Mouse (Mus musculus): ENCODE measurements around the gene Pgam1. TPM values are rescaled to one million over a fixed set of nuclear protein-coding genes. Genes with fewer than 3 reads are reported as not detected.
"Not testable (repeated sequence)": the region's sequence is repeated elsewhere in the genome, so short reads cannot be mapped to it uniquely, and the experiment has no call there.

Pgam1 gene
- polyA plus RNA-seq (2012; rRNA removed) = 493 and 500 TPM in 2 replicates

GRCm38 (mm10) chr19:41911178-41912073 is at the start of gene Pgam1:
TSS of gene Pgam1 (plus strand) at chr19:41911923.
- TF ChIP-seq CTCF (conservative IDR thresholded peaks at IDR 0.05; ENCODE audit: insufficient read depth, insufficient read length, low read depth, low read length) (no peak), POLR2A (IDR thresholded peaks at IDR 0.05; ENCODE audit: low read depth, low read length) (peak; percentile 51)
- peaks cover 20% of the 10 kb centered on the region; the same call in 1 of the 2 replicates for H3K4me1 ChIP-seq (ENCODE audit: control insufficient read depth, insufficient read depth, low read length)
- H3K4me3 ChIP-seq (ENCODE audit: insufficient read depth, low read depth, low read length) = peak within 1 kb of the TSS; percentile 99
- WGBS = 2% methylated on average over 54 of the region's 54 CpGs
- H3K27ac ChIP-seq (ENCODE audit: insufficient read depth, low read depth, low read length) = peak within 1 kb of the TSS; percentile 94
- H3K27me3 ChIP-seq (replicated peaks; ENCODE audit: control insufficient read depth, insufficient read depth, low read length) = no peaks in the 10 kb centered on the region
- peak; percentile 98 for DNase-seq
- peaks cover 1% of the 10 kb centered on the region; the same call in 1 of the 2 replicates for H3K36me3 ChIP-seq (ENCODE audit: control insufficient read depth, insufficient read depth, low read length)

- Histone ChIP-seq H3K27ac (ENCODE audit: insufficient read depth, low read depth, low read length) (no peak overlapping the region), H3K36me3 (ENCODE audit: control insufficient read depth, insufficient read depth, low read length) (no peaks in the 10 kb centered on the region), H3K4me1 (ENCODE audit: control insufficient read depth, insufficient read depth, low read length) (no peaks in the 10 kb centered on the region), H3K27me3 (replicated peaks; ENCODE audit: control insufficient read depth, insufficient read depth, low read length) (no peaks in the 10 kb centered on the region), H3K4me3 (ENCODE audit: insufficient read depth, low read depth, low read length) (no peak overlapping the region)
- no peak for DNase-seq
- 87% methylated on average over 8 of the region's 8 CpGs for WGBS
- TF ChIP-seq CTCF (conservative IDR thresholded peaks at IDR 0.05; ENCODE audit: insufficient read depth, insufficient read length, low read depth, low read length) (no peak), POLR2A (IDR thresholded peaks at IDR 0.05; ENCODE audit: low read depth, low read length) (no peak)
Observed at GRCm38 (mm10) chr19:41866707-41867106, 45.0 kb upstream of the Pgam1 start.

- no peak for TF ChIP-seq POLR2A (IDR thresholded peaks at IDR 0.05; ENCODE audit: low read depth, low read length)
- TF ChIP-seq CTCF (conservative IDR thresholded peaks at IDR 0.05; ENCODE audit: insufficient read depth, insufficient read length, low read depth, low read length) = no peak
- Histone ChIP-seq H3K27me3 (replicated peaks; ENCODE audit: control insufficient read depth, insufficient read depth, low read length) (no peaks in the 10 kb centered on the region), H3K36me3 (ENCODE audit: control insufficient read depth, insufficient read depth, low read length) (no peaks in the 10 kb centered on the region; the same call in 1 of the 2 replicates), H3K4me1 (ENCODE audit: control insufficient read depth, insufficient read depth, low read length) (no peaks in the 10 kb centered on the region), H3K4me3 (ENCODE audit: insufficient read depth, low read depth, low read length) (no peak overlapping the region), H3K27ac (ENCODE audit: insufficient read depth, low read depth, low read length) (no peak overlapping the region)
- no peak for DNase-seq
- WGBS = 95% methylated on average over 5 of the region's 5 CpGs
Observed at GRCm38 (mm10) chr19:41869296-41869695, 42.4 kb upstream of the Pgam1 start.

GRCm38 (mm10) chr19:41869946-41870345 is 41.8 kb upstream of the Pgam1 start:
- DNase-seq; H3K36me3 ChIP-seq (ENCODE audit: control insufficient read depth, insufficient read depth, low read length); H3K27ac ChIP-seq (ENCODE audit: insufficient read depth, low read depth, low read length); H3K4me1 ChIP-seq (ENCODE audit: control insufficient read depth, insufficient read depth, low read length); H3K4me3 ChIP-seq (ENCODE audit: insufficient read depth, low read depth, low read length); H3K27me3 ChIP-seq (replicated peaks; ENCODE audit: control insufficient read depth, insufficient read depth, low read length): not testable (repeated sequence)
- 74% methylated on average over 5 of the region's 5 CpGs for WGBS

GRCm38 (mm10) chr19:41872285-41872684 is 39.4 kb upstream of the Pgam1 start:
- H3K36me3 ChIP-seq (ENCODE audit: control insufficient read depth, insufficient read depth, low read length) = no peaks in the 10 kb centered on the region; the same call in none of the 2 replicates
- TF ChIP-seq CTCF (conservative IDR thresholded peaks at IDR 0.05; ENCODE audit: insufficient read depth, insufficient read length, low read depth, low read length) (no peak), POLR2A (IDR thresholded peaks at IDR 0.05; ENCODE audit: low read depth, low read length) (no peak)
- WGBS = 97% methylated on average over 2 of the region's 2 CpGs
- H3K27ac ChIP-seq (ENCODE audit: insufficient read depth, low read depth, low read length) = no peak overlapping the region
- no peaks in the 10 kb centered on the region for H3K4me1 ChIP-seq (ENCODE audit: control insufficient read depth, insufficient read depth, low read length)
- no peak for DNase-seq
- no peak overlapping the region for H3K4me3 ChIP-seq (ENCODE audit: insufficient read depth, low read depth, low read length)
- no peaks in the 10 kb centered on the region for H3K27me3 ChIP-seq (replicated peaks; ENCODE audit: control insufficient read depth, insufficient read depth, low read length)

- no peak for DNase-seq
- 93% methylated on average over 14 of the region's 14 CpGs for WGBS
- H3K36me3 ChIP-seq (ENCODE audit: control insufficient read depth, insufficient read depth, low read length) = no peaks in the 10 kb centered on the region; the same call in none of the 2 replicates
- H3K4me3 ChIP-seq (ENCODE audit: insufficient read depth, low read depth, low read length) = no peak overlapping the region
- no peak overlapping the region for H3K27ac ChIP-seq (ENCODE audit: insufficient read depth, low read depth, low read length)
- H3K4me1 ChIP-seq (ENCODE audit: control insufficient read depth, insufficient read depth, low read length) = no peaks in the 10 kb centered on the region
- TF ChIP-seq POLR2A (IDR thresholded peaks at IDR 0.05; ENCODE audit: low read depth, low read length) = no peak
- TF ChIP-seq CTCF (conservative IDR thresholded peaks at IDR 0.05; ENCODE audit: insufficient read depth, insufficient read length, low read depth, low read length) = no peak
- no peaks in the 10 kb centered on the region for H3K27me3 ChIP-seq (replicated peaks; ENCODE audit: control insufficient read depth, insufficient read depth, low read length)
Observed at GRCm38 (mm10) chr19:41874356-41874755, 37.4 kb upstream of the Pgam1 start.

- Histone ChIP-seq H3K27me3 (replicated peaks; ENCODE audit: control insufficient read depth, insufficient read depth, low read length) (no peaks in the 10 kb centered on the region), H3K36me3 (ENCODE audit: control insufficient read depth, insufficient read depth, low read length) (no peaks in the 10 kb centered on the region), H3K4me3 (ENCODE audit: insufficient read depth, low read depth, low read length) (no peak overlapping the region), H3K4me1 (ENCODE audit: control insufficient read depth, insufficient read depth, low read length) (no peaks in the 10 kb centered on the region), H3K27ac (ENCODE audit: insufficient read depth, low read depth, low read length) (no peak overlapping the region)
- TF ChIP-seq POLR2A (IDR thresholded peaks at IDR 0.05; ENCODE audit: low read depth, low read length) = no peak
- no peak for TF ChIP-seq CTCF (conservative IDR thresholded peaks at IDR 0.05; ENCODE audit: insufficient read depth, insufficient read length, low read depth, low read length)
- 97% methylated on average over 4 of the region's 4 CpGs for WGBS
- DNase-seq = no peak
Observed at GRCm38 (mm10) chr19:41881842-41882241, 29.9 kb upstream of the Pgam1 start.
